Mouse (Mus musculus): Measurements from ENCODE around the gene Dlk1. TPM values are rescaled to one million over a fixed set of nuclear protein-coding genes. Genes with fewer than 3 reads are reported as not detected.
A peak's percentile ranks its signal among the peaks of the same experiment; 100 is the strongest.

Gene Dlk1
- polyA plus RNA-seq, 1 experiment from 2014 or later: not detected

- POLR2A ChIA-PET: interaction anchor here (0.5 kb wide), 1 partner anchor 386 kb away, joined by 3 read pairs; no protein-coding TSS in a partner anchor
- H3K27me3 ChIP-seq: no peaks in the 10 kb centered on the region
- in situ Hi-C loops (cut with MboI; ENCODE audit: low pct_unique_long_range_greater_than_20kb): loop anchor here (10.0 kb wide), 2 partner anchors 515 to 935 kb away; no protein-coding TSS in a partner anchor
- TF ChIP-seq CTCF (IDR thresholded peaks at IDR 0.05): no peak
- ATAC-seq (no peak), DNase-seq (ENCODE audit: low read depth, low spot score) (no peak)
- CTCF ChIA-PET: no interaction called here
These were observed 12.6 kb upstream of the Dlk1 start for GRCm38 (mm10) chr12:109439974-109440373.

GRCm38 (mm10) chr12:109441366-109441765 is 11.3 kb upstream of the Dlk1 start:
- H3K27me3 ChIP-seq: no peaks in the 10 kb centered on the region
- in situ Hi-C loops (cut with MboI; ENCODE audit: low pct_unique_long_range_greater_than_20kb): loop anchor here (10.0 kb wide), 1 partner anchor 513 kb away; no protein-coding TSS in a partner anchor
- DNase-seq (ENCODE audit: low read depth, low spot score): peak; percentile 58
- CTCF ChIA-PET: interaction anchor here (1.2 kb wide), 1 partner anchor 46 kb away, joined by 3 read pairs; no protein-coding TSS in a partner anchor
- peak; percentile 66 for ATAC-seq
- POLR2A ChIA-PET: no interaction called here
- no peak for TF ChIP-seq CTCF (IDR thresholded peaks at IDR 0.05)

GRCm38 (mm10) chr12:109442115-109442514 is 10.5 kb upstream of the Dlk1 start:
- in situ Hi-C loops (cut with MboI; ENCODE audit: low pct_unique_long_range_greater_than_20kb): loop anchor here (10.0 kb wide), 1 partner anchor 513 kb away; no protein-coding TSS in a partner anchor
- no peaks in the 10 kb centered on the region for H3K27me3 ChIP-seq
- no peak for TF ChIP-seq CTCF (IDR thresholded peaks at IDR 0.05)
- DNase-seq (ENCODE audit: low read depth, low spot score): no peak
- ChIA-PET CTCF (no interaction called here), POLR2A (no interaction called here)
- ATAC-seq: no peak

- ChIA-PET CTCF (no interaction called here), POLR2A (no interaction called here)
- DNase-seq (ENCODE audit: low read depth, low spot score) (peak; percentile 39), ATAC-seq (no peak)
- no peak for TF ChIP-seq CTCF (IDR thresholded peaks at IDR 0.05)
- in situ Hi-C loops (cut with MboI; ENCODE audit: low pct_unique_long_range_greater_than_20kb): loop anchor here (10.0 kb wide), 1 partner anchor 512 kb away; no protein-coding TSS in a partner anchor
- no peaks in the 10 kb centered on the region for H3K27me3 ChIP-seq
These were observed 9.3 kb upstream of the Dlk1 start for GRCm38 (mm10) chr12:109443276-109443675.

- TF ChIP-seq CTCF (IDR thresholded peaks at IDR 0.05): no peak
- POLR2A ChIA-PET: interaction anchor here (0.5 kb wide), 1 partner anchor 61 kb away, joined by 4 read pairs; no protein-coding TSS in a partner anchor
- CTCF ChIA-PET: no interaction called here
- in situ Hi-C loops (cut with MboI; ENCODE audit: low pct_unique_long_range_greater_than_20kb): loop anchor here (10.0 kb wide), 1 partner anchor 510 kb away; no protein-coding TSS in a partner anchor
- DNase-seq (ENCODE audit: low read depth, low spot score): peak; percentile 49
- H3K27me3 ChIP-seq: no peaks in the 10 kb centered on the region
- peak; percentile 51 for ATAC-seq
These were observed 7.6 kb upstream of the Dlk1 start for GRCm38 (mm10) chr12:109444999-109445398.

GRCm38 (mm10) chr12:109445499-109446235 is 7.0 kb upstream of the Dlk1 start:
- POLR2A ChIA-PET: interaction anchor here (0.5 to 0.6 kb wide), 2 partner anchors 62 to 639 kb away, joined by 3 to 4 read pairs; no protein-coding TSS in a partner anchor
- in situ Hi-C loops (cut with MboI; ENCODE audit: low pct_unique_long_range_greater_than_20kb): loop anchor here (10.0 kb wide), 1 partner anchor 509 kb away; no protein-coding TSS in a partner anchor
- ATAC-seq (no peak), DNase-seq (ENCODE audit: low read depth, low spot score) (no peak)
- no peak for TF ChIP-seq CTCF (IDR thresholded peaks at IDR 0.05)
- no peaks in the 10 kb centered on the region for H3K27me3 ChIP-seq
- CTCF ChIA-PET: no interaction called here

- DNase-seq (ENCODE audit: low read depth, low spot score) (no peak), ATAC-seq (no peak)
- CTCF ChIA-PET: no interaction called here
- no peaks in the 10 kb centered on the region for H3K27me3 ChIP-seq
- TF ChIP-seq CTCF (IDR thresholded peaks at IDR 0.05): no peak
- in situ Hi-C loops (cut with MboI; ENCODE audit: low pct_unique_long_range_greater_than_20kb): loop anchor here (10.0 kb wide), 1 partner anchor 508 kb away; no protein-coding TSS in a partner anchor
- POLR2A ChIA-PET: interaction anchor here (0.6 kb wide), 1 partner anchor 638 kb away, joined by 3 read pairs; no protein-coding TSS in a partner anchor
These were observed 6.2 kb upstream of the Dlk1 start for GRCm38 (mm10) chr12:109446236-109446941.

GRCm38 (mm10) chr12:109449421-109450411 is 2.9 kb upstream of the Dlk1 start:
- ATAC-seq (peak; percentile 52), DNase-seq (ENCODE audit: low read depth, low spot score) (no peak)
- in situ Hi-C loops (cut with MboI; ENCODE audit: low pct_unique_long_range_greater_than_20kb): loop anchor here (10.0 kb wide), 1 partner anchor 505 kb away; no protein-coding TSS in a partner anchor
- peaks cover 9% of the 10 kb centered on the region for H3K27me3 ChIP-seq
- TF ChIP-seq CTCF (IDR thresholded peaks at IDR 0.05): no peak
- ChIA-PET CTCF (no interaction called here), POLR2A (no interaction called here)

- peaks cover 13% of the 10 kb centered on the region for H3K27me3 ChIP-seq
- POLR2A ChIA-PET: no interaction called here
- ATAC-seq: no peak
- CTCF ChIA-PET: no interaction called here
- no peak for TF ChIP-seq CTCF (IDR thresholded peaks at IDR 0.05)
- in situ Hi-C loops (cut with MboI; ENCODE audit: low pct_unique_long_range_greater_than_20kb): no loop called here
- DNase-seq (ENCODE audit: low read depth, low spot score): no peak
These were observed 708 bp downstream of the Dlk1 start for GRCm38 (mm10) chr12:109453065-109453997.

All from Patski (cell line).